Mouse (Mus musculus): ENCODE results near the gene Npnt.

GRCm38 (mm10) chr3:132939006-132939405, 11.1 kb downstream of the Npnt start:
- TF ChIP-seq CTCF (IDR thresholded peaks at IDR 0.05; ENCODE audit: low read depth): no peak
- TF ChIP-seq EP300 (optimal IDR thresholded peaks at IDR 0.05): no peak

All from stomach, postnatal 0 days (tissue).